Mouse (Mus musculus): ENCODE measurements around the gene Gramd1b.

The Gramd1b gene

GRCm38 (mm10) chr9:40531027-40531621, at the start of gene Gramd1b:
TSS of gene Gramd1b (minus strand) at chr9:40531383.
- DNase-seq (ENCODE audit: extremely low read depth, low read depth, low spot score), result no peak

- DNase-seq (ENCODE audit: extremely low read depth, low read depth, low spot score), result no peak
Observed at GRCm38 (mm10) chr9:40578726-40579625, 47.8 kb upstream of the Gramd1b start.

GRCm38 (mm10) chr9:40577132-40577531, 45.9 kb upstream of the Gramd1b start:
- no peak for DNase-seq (ENCODE audit: extremely low read depth, low read depth, low spot score)

- DNase-seq (ENCODE audit: extremely low read depth, low read depth, low spot score), result no peak
Observed at GRCm38 (mm10) chr9:40575053-40575985, 44.1 kb upstream of the Gramd1b start.

- no peak for DNase-seq (ENCODE audit: extremely low read depth, low read depth, low spot score)
Observed at GRCm38 (mm10) chr9:40571280-40571679, 40.1 kb upstream of the Gramd1b start.

GRCm38 (mm10) chr9:40568070-40568469, 36.9 kb upstream of the Gramd1b start:
- DNase-seq (ENCODE audit: extremely low read depth, low read depth, low spot score), result no peak

- DNase-seq (ENCODE audit: extremely low read depth, low read depth, low spot score), result no peak
Observed at GRCm38 (mm10) chr9:40563750-40564149, 32.6 kb upstream of the Gramd1b start.

- no peak for DNase-seq (ENCODE audit: extremely low read depth, low read depth, low spot score)
Observed at GRCm38 (mm10) chr9:40559646-40560045, 28.5 kb upstream of the Gramd1b start.

GRCm38 (mm10) chr9:40557796-40558195, 26.6 kb upstream of the Gramd1b start:
- DNase-seq (ENCODE audit: extremely low read depth, low read depth, low spot score), result no peak

- DNase-seq (ENCODE audit: extremely low read depth, low read depth, low spot score), result no peak
Observed at GRCm38 (mm10) chr9:40556396-40556795, 25.2 kb upstream of the Gramd1b start.

GRCm38 (mm10) chr9:40555243-40555642, 24.1 kb upstream of the Gramd1b start:
- DNase-seq (ENCODE audit: extremely low read depth, low read depth, low spot score), result no peak

- DNase-seq (ENCODE audit: extremely low read depth, low read depth, low spot score), result no peak
Observed at GRCm38 (mm10) chr9:40547876-40548275, 16.7 kb upstream of the Gramd1b start.

GRCm38 (mm10) chr9:40545193-40545592, 14.0 kb upstream of the Gramd1b start:
- DNase-seq (ENCODE audit: extremely low read depth, low read depth, low spot score), result no peak

- no peak for DNase-seq (ENCODE audit: extremely low read depth, low read depth, low spot score)
Observed at GRCm38 (mm10) chr9:40539588-40540140, 8.5 kb upstream of the Gramd1b start.

- DNase-seq (ENCODE audit: extremely low read depth, low read depth, low spot score), result no peak
Observed at GRCm38 (mm10) chr9:40537708-40538105, 6.5 kb upstream of the Gramd1b start.

GRCm38 (mm10) chr9:40537044-40537707, 6.0 kb upstream of the Gramd1b start:
- no peak for DNase-seq (ENCODE audit: extremely low read depth, low read depth, low spot score)

- DNase-seq (ENCODE audit: extremely low read depth, low read depth, low spot score), result no peak
Observed at GRCm38 (mm10) chr9:40530536-40530935, 647 bp downstream of the Gramd1b start.

- no peak for DNase-seq (ENCODE audit: extremely low read depth, low read depth, low spot score)
Observed at GRCm38 (mm10) chr9:40528733-40529132, 2.5 kb downstream of the Gramd1b start.

GRCm38 (mm10) chr9:40526928-40527327, 4.3 kb downstream of the Gramd1b start:
- DNase-seq (ENCODE audit: extremely low read depth, low read depth, low spot score), result no peak

- no peak for DNase-seq (ENCODE audit: extremely low read depth, low read depth, low spot score)
Observed at GRCm38 (mm10) chr9:40522156-40522555, 9.0 kb downstream of the Gramd1b start.
